Comparison of ENCODE assay signal across 10 mouse cellular contexts in the genomic region with DNA sequence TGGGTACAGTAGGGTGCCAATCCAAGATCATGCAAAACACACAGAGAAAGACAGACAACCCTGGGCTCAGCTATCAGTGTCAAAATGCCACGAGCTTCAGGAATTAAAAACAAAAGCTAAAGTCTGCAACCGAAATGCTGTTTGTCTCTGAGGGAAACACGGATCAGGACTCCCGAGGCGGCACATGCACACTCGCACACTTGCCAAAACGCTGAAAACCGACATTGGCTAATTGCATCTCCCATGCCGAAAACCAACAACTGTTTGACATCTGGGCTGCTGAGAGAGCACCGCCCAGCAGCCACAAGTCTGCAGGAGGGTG. TPM values are rescaled to one million over a fixed set of nuclear protein-coding genes. Genes with fewer than 3 reads are reported as not detected.
DNase-seq lines count a peak whose midpoint lies in the region; ATAC-seq and TF ChIP-seq lines count a peak whose summit lies in the region.
"Had no signal": no experiment of that assay in that cellular context is flagged by ENCODE, and none has a peak within 500 bp of the region (broad histone marks: within the 10 kb centered on the region; RNA-seq: fewer than 3 reads in every experiment).

No protein-coding gene starts in this region.

- 12% methylated on average over 10 of the region's 10 CpGs for WGBS in liver, embryonic 14.5 days (ENCODE audit: insufficient replicate concordance)

- H3K9me3 ChIP-seq in liver, embryonic 14.5 days (ENCODE audit: control insufficient read depth, low read length), result no peaks in the 10 kb centered on the region

- no peaks in the 10 kb centered on the region for H3K36me3 ChIP-seq in liver, embryonic 14.5 days (replicated peaks; ENCODE audit: control insufficient read depth, insufficient read depth, low read depth)

- no peaks in the 10 kb centered on the region for H3K4me1 ChIP-seq in liver, embryonic 14.5 days (replicated peaks; ENCODE audit: control insufficient read depth in 2 of 2, insufficient read depth in 2 of 2, low read length in 1 of 2)

- peaks cover 18% of the 10 kb centered on the region for H3K27me3 ChIP-seq in liver, embryonic 14.5 days (ENCODE audit: control insufficient read depth, insufficient read depth, low read length)

- TF ChIP-seq CTCF in liver, embryonic 14.5 days (IDR thresholded peaks at IDR 0.05; ENCODE audit: low read depth), result no peak

- ATAC-seq in liver, embryonic 14.5 days (ENCODE audit: insufficient read depth), result no peak
- no peak for ATAC-seq in activated CD4-positive, CD25-positive, alpha-beta regulatory T cell, adult 4 months

- H3K9ac ChIP-seq in liver, embryonic 14.5 days (replicated peaks), result no peak overlapping the region

- H3K4me2 ChIP-seq in liver, embryonic 14.5 days (ENCODE audit: low read depth), result peak overlapping the region; percentile 51

- H3K4me3 ChIP-seq in liver, embryonic 14.5 days (ENCODE audit: insufficient read depth in 1 of 2, low read depth in 2 of 2, low read length in 2 of 2), result no peak overlapping the region

- TF ChIP-seq EP300 in liver, embryonic 14.5 days (IDR thresholded peaks at IDR 0.05; ENCODE audit: low read depth), result no peak

- intact Hi-C loops in gastrocnemius, postnatal 14 days (cut with DNase I; ENCODE audit: low total_unique reads), result no loop called here

- no peak overlapping the region for H3K27ac ChIP-seq in liver, embryonic 14.5 days

- peak; percentile 23 for DNase-seq in embryo, embryonic 11 days
- no peak for DNase-seq in embryo, embryonic 9.5 days (ENCODE audit: extremely low spot score)
- DNase-seq in right cerebral cortex, postnatal 14 days, result peak; percentile 20
- DNase-seq in right cerebral cortex, adult 18-20 months, result no peak
- no peak for DNase-seq in liver, embryonic 14.5 days (ENCODE audit: low read depth in 3 of 3, low spot score in 3 of 3)
- DNase-seq in gastrocnemius, postnatal 14 days, result no peak
- no peak for DNase-seq in thymus, postnatal 10 days (ENCODE audit: low spot score in 2 of 2)
- DNase-seq: adrenal gland, postnatal 36 days had no signal

RNA-seq across cellular contexts. Expression of gene Gpr12, which starts 0.9 kb away (rescaled TPM):
- polyA plus RNA-seq in liver, embryonic 14.5 days (2012; rRNA removed), result 0.99 and 1.6 TPM in 2 replicates
- 0.05 and 0.23 TPM in 2 replicates for polyA plus RNA-seq in liver, embryonic 14.5 days (2014; fragmentation: Nextera tagmentation; extraction: Ambion mirVana)
- not detected for total RNA-seq in gastrocnemius, postnatal 14 days (2021)
- polyA plus RNA-seq in activated CD4-positive, CD25-positive, alpha-beta regulatory T cell, adult 4 months (2017; shearing (Covaris generic)), result not detected
- total RNA-seq: adrenal gland, postnatal 36 days had no signal
- polyA plus RNA-seq: large intestine, adult 2 months had no signal

RNA-seq across cellular contexts. Expression of gene Gm3415, which starts 28.2 kb away (rescaled TPM):
- polyA plus RNA-seq in liver, embryonic 14.5 days (2012; rRNA removed), result not detected in 2 replicates
- polyA plus RNA-seq in liver, embryonic 14.5 days (2014; fragmentation: Nextera tagmentation; extraction: Ambion mirVana), result not detected in 2 replicates
- total RNA-seq in gastrocnemius, postnatal 14 days (2021), result not detected
- not detected for polyA plus RNA-seq in activated CD4-positive, CD25-positive, alpha-beta regulatory T cell, adult 4 months (2017; shearing (Covaris generic))
- total RNA-seq: adrenal gland, postnatal 36 days had no signal
- polyA plus RNA-seq: large intestine, adult 2 months had no signal

RNA-seq across cellular contexts. Expression of gene Gm3409, which starts 46.7 kb away (rescaled TPM):
- polyA plus RNA-seq in liver, embryonic 14.5 days (2012; rRNA removed), result not detected in 2 replicates
- not detected in 2 replicates for polyA plus RNA-seq in liver, embryonic 14.5 days (2014; fragmentation: Nextera tagmentation; extraction: Ambion mirVana)
- total RNA-seq in gastrocnemius, postnatal 14 days (2021), result not detected
- not detected for polyA plus RNA-seq in activated CD4-positive, CD25-positive, alpha-beta regulatory T cell, adult 4 months (2017; shearing (Covaris generic))
- total RNA-seq: adrenal gland, postnatal 36 days had no signal
- polyA plus RNA-seq: large intestine, adult 2 months had no signal

RNA-seq across cellular contexts. Expression of gene Gm3404, which starts 58.5 kb away (rescaled TPM):
- polyA plus RNA-seq in liver, embryonic 14.5 days (2012; rRNA removed), result not detected in 2 replicates
- polyA plus RNA-seq in liver, embryonic 14.5 days (2014; fragmentation: Nextera tagmentation; extraction: Ambion mirVana), result not detected in 2 replicates
- not detected for total RNA-seq in gastrocnemius, postnatal 14 days (2021)
- not detected for polyA plus RNA-seq in activated CD4-positive, CD25-positive, alpha-beta regulatory T cell, adult 4 months (2017; shearing (Covaris generic))
- total RNA-seq: adrenal gland, postnatal 36 days had no signal
- polyA plus RNA-seq: large intestine, adult 2 months had no signal

Comparison
In these comparisons a context has a peak if more than half of its experiments do, and no peak if none do; other contexts are left out.
1. DNase-seq: peak in embryo, embryonic 11 days (single experiment) and right cerebral cortex, postnatal 14 days (single experiment); none in embryo, embryonic 9.5 days (single experiment), right cerebral cortex, adult 18-20 months (single experiment), liver, embryonic 14.5 days (0 of 3), gastrocnemius, postnatal 14 days (single experiment) and thymus, postnatal 10 days (0 of 2).